Mouse (Mus musculus): ENCODE results near the gene Necab3. TPM values are rescaled to one million over a fixed set of nuclear protein-coding genes. Genes with fewer than 3 reads are reported as not detected.

Necab3 gene
- total RNA-seq, 1 experiment, result 5.8 TPM

DNA sequence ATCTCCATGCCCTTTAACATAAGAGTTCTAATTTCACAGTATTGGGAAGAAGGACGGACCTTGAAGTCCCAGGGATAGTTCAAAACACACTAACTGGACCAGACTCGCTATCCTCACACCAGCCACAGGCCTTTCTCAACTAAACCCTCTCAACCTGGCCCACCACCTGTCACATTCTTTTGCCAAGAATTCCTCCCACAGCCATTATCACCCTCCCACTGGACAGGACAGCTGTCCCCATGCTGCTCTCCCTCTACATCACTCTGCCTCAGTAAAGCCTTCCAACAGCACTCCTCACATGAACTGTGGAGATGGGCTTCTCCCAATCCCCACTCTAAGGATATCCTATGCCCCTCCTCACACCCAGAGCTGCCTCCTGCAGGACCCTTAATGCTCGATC is 6.9 kb upstream of the Necab3 start:
- Histone ChIP-seq H3K4me1 (ENCODE audit: control insufficient read depth in 2 of 2, insufficient read depth in 2 of 2, low read length in 2 of 2, poor library complexity in 1 of 2) (peaks cover 4 to 20% of the 10 kb centered on the region in 2 experiments; a peak in 3 of 4 replicates), H3K36me3 (ENCODE audit: control insufficient read depth, insufficient read depth, low read length, poor library complexity, severe bottlenecking) (peaks cover 15% of the 10 kb centered on the region)

DNA sequence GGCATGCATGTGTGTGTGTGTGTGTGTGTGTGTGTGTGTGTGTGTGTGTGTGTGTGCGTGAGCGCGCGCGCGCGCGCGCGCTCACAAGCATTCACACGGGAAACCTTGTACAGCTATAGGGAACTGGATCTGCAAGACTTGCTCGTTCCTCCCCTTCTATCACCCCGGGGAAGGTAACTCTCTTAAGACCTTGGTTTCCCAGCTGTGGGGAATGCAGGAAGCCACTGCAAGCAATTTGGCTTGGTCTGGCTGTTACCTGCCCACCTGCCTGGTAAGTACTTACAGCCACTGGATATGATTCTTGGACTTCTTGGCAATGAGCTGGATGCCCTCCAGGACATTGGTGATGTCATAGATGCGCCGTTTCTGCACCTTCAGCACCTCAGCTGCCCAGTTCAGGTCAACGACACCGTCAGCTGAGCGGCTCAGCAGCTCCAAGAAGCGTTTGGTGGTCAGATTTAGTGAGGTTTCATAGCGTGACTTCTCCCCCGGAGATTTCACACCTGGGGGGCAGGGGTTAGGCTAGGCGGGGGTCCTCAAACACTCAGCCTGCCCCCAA is 5.0 kb upstream of the Necab3 start:
- in situ Hi-C loops (cut with MboI; ENCODE audit: low sequenced_read_pairs in 2 of 2, unreplicated experiment in 2 of 2), result no loop called here
- no peak for TF ChIP-seq MAFK (IDR thresholded peaks at IDR 0.05; ENCODE audit: insufficient read depth, low read depth, low read length)
- no peak for TF ChIP-seq CHD2 (IDR thresholded peaks at IDR 0.05; ENCODE audit: low read depth, low read length)
- TF ChIP-seq HCFC1 (IDR thresholded peaks at IDR 0.05; ENCODE audit: borderline replicate concordance, insufficient read depth, low read length), result no peak
- DNase-seq (ENCODE audit: low read depth, low spot score), result no peak
- Histone ChIP-seq H3K36me3 (ENCODE audit: control insufficient read depth, insufficient read depth, low read length, poor library complexity, severe bottlenecking) (peaks cover 21% of the 10 kb centered on the region), H3K27ac (ENCODE audit: insufficient read depth, low read depth, low read length, poor library complexity, severe bottlenecking) (no peak overlapping the region), H3K4me1 (ENCODE audit: control insufficient read depth in 2 of 2, insufficient read depth in 2 of 2, low read length in 2 of 2, poor library complexity in 1 of 2) (peaks cover 6 to 19% of the 10 kb centered on the region in 2 experiments; a peak in 3 of 4 replicates), H3K9ac (ENCODE audit: insufficient read depth, low read depth, low read length, poor library complexity, severe bottlenecking) (no peak overlapping the region), H3K4me3 (ENCODE audit: insufficient read depth in 1 of 2, low read depth in 1 of 2, low read length in 2 of 2, poor library complexity in 1 of 2, severe bottlenecking in 1 of 2) (no peak overlapping the region), H3K9me3 (ENCODE audit: control insufficient read depth, insufficient read depth, low read depth, low read length) (no peaks in the 10 kb centered on the region)

More for the DNA sequence above, 6.9 kb upstream of the Necab3 start:
- H3K9me3 ChIP-seq (ENCODE audit: control insufficient read depth, insufficient read depth, low read depth, low read length), result no peaks in the 10 kb centered on the region
- in situ Hi-C loops (cut with MboI; ENCODE audit: low sequenced_read_pairs in 2 of 2, unreplicated experiment in 2 of 2), result no loop called here
- no peak overlapping the region for H3K9ac ChIP-seq (ENCODE audit: insufficient read depth, low read depth, low read length, poor library complexity, severe bottlenecking)
- H3K4me3 ChIP-seq (ENCODE audit: insufficient read depth in 1 of 2, low read depth in 1 of 2, low read length in 2 of 2, poor library complexity in 1 of 2, severe bottlenecking in 1 of 2), result no peak overlapping the region
- TF ChIP-seq CHD2 (IDR thresholded peaks at IDR 0.05; ENCODE audit: low read depth, low read length) (no peak), HCFC1 (IDR thresholded peaks at IDR 0.05; ENCODE audit: borderline replicate concordance, insufficient read depth, low read length) (no peak), ZC3H11A (IDR thresholded peaks at IDR 0.05; ENCODE audit: borderline replicate concordance, low read depth, low read length) (no peak)
- no peak for DNase-seq (ENCODE audit: low read depth, low spot score)
- H3K27ac ChIP-seq (ENCODE audit: insufficient read depth, low read depth, low read length, poor library complexity, severe bottlenecking), result no peak overlapping the region

DNA sequence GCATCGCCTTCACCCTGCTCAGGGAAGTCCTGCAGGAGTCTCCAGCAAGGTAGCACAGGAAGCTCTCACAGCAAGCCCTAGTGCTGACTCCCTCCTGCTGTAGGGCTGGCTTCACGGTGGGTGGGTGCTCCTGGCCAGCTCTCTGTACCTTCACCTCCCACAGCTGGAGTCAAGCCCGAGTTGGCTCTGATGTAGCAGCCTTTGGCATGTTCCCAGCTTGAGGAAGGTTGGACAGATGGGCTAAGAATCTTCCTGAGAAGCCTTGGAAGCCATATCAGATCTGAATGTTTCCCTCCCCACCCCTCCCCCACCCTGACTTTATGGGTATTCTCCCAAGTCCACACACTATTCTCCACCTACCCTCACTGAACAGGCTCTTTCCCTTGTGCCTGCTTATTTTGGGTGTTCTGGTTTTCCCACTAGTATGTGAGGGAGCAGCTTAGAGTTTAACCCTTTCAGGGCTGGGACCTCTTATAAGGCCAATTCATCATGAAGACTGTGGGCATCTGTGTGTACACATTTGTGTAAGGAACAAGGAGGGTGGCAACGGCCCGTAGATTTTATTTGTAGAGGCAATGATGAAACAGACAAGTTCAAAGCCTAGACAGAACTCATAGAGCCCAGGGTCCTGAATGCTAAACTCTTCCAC is 1.4 kb downstream of the Necab3 start:
- Histone ChIP-seq H3K27ac (ENCODE audit: insufficient read depth, low read depth, low read length, poor library complexity, severe bottlenecking) (no peak overlapping the region), H3K4me1 (ENCODE audit: control insufficient read depth in 2 of 2, insufficient read depth in 2 of 2, low read length in 2 of 2, poor library complexity in 1 of 2) (peaks cover 6 to 12% of the 10 kb centered on the region in 2 experiments; a peak in 3 of 4 replicates), H3K9ac (ENCODE audit: insufficient read depth, low read depth, low read length, poor library complexity, severe bottlenecking) (no peak overlapping the region), H3K9me3 (ENCODE audit: control insufficient read depth, insufficient read depth, low read depth, low read length) (no peaks in the 10 kb centered on the region), H3K36me3 (ENCODE audit: control insufficient read depth, insufficient read depth, low read length, poor library complexity, severe bottlenecking) (peaks cover 22% of the 10 kb centered on the region), H3K4me3 (ENCODE audit: insufficient read depth in 1 of 2, low read depth in 1 of 2, low read length in 2 of 2, poor library complexity in 1 of 2, severe bottlenecking in 1 of 2) (0 out of 4 replicates have a peak overlapping the region, but pooled peaks of 1 of the 2 experiments have one; percentile 32)
- in situ Hi-C loops (cut with MboI; ENCODE audit: low sequenced_read_pairs in 2 of 2, unreplicated experiment in 2 of 2), result no loop called here
- TF ChIP-seq ZC3H11A (IDR thresholded peaks at IDR 0.05; ENCODE audit: borderline replicate concordance, low read depth, low read length) (no peak), ZNF384 (IDR thresholded peaks at IDR 0.05; ENCODE audit: low read depth, low read length) (no peak), CHD2 (IDR thresholded peaks at IDR 0.05; ENCODE audit: low read depth, low read length) (no peak), HCFC1 (IDR thresholded peaks at IDR 0.05; ENCODE audit: borderline replicate concordance, insufficient read depth, low read length) (no peak), MAFK (IDR thresholded peaks at IDR 0.05; ENCODE audit: insufficient read depth, low read depth, low read length) (no peak)
- DNase-seq (ENCODE audit: low read depth, low spot score), result no peak

DNA sequence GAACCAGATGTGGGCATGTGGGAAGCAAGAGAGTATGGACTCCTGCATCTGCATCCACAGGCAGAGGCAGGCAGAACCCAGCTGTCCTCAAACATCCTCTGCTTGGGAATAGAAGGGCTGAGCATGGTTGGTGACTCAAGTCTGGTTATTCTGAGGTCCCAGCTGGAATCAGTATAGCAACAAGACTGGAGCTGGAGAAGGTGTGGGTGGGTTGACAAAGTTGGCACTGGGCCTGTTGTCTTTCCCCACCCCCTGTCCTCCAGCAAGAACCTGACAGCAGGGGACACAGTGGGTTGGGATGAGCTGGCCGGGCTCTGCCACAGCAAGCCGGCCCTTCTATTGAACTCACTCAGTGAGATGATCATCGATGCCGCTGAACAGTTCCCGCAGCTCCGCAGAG is 3.5 kb downstream of the Necab3 start:
- H3K36me3 ChIP-seq (ENCODE audit: control insufficient read depth, insufficient read depth, low read length, poor library complexity, severe bottlenecking), result peaks cover 10% of the 10 kb centered on the region; the same call in 1 of the 2 replicates
- in situ Hi-C loops (cut with MboI; ENCODE audit: low sequenced_read_pairs in 2 of 2, unreplicated experiment in 2 of 2), result no loop called here
- no peak overlapping the region for H3K27ac ChIP-seq (ENCODE audit: insufficient read depth, low read depth, low read length, poor library complexity, severe bottlenecking)
- H3K4me1 ChIP-seq (ENCODE audit: control insufficient read depth in 2 of 2, insufficient read depth in 2 of 2, low read length in 2 of 2, poor library complexity in 1 of 2), result peaks cover 6 to 16% of the 10 kb centered on the region in 2 experiments; a peak in 3 of 4 replicates
- no peak for DNase-seq (ENCODE audit: low read depth, low spot score)
- no peak overlapping the region for H3K4me3 ChIP-seq (ENCODE audit: insufficient read depth in 1 of 2, low read depth in 1 of 2, low read length in 2 of 2, poor library complexity in 1 of 2, severe bottlenecking in 1 of 2)
- H3K9me3 ChIP-seq (ENCODE audit: control insufficient read depth, insufficient read depth, low read depth, low read length), result no peaks in the 10 kb centered on the region
- TF ChIP-seq MAFK (IDR thresholded peaks at IDR 0.05; ENCODE audit: insufficient read depth, low read depth, low read length), result no peak
- no peak for TF ChIP-seq HCFC1 (IDR thresholded peaks at IDR 0.05; ENCODE audit: borderline replicate concordance, insufficient read depth, low read length)
- TF ChIP-seq CHD2 (IDR thresholded peaks at IDR 0.05; ENCODE audit: low read depth, low read length), result no peak
- no peak for TF ChIP-seq ZC3H11A (IDR thresholded peaks at IDR 0.05; ENCODE audit: borderline replicate concordance, low read depth, low read length)
- TF ChIP-seq ZNF384 (IDR thresholded peaks at IDR 0.05; ENCODE audit: low read depth, low read length), result no peak
- no peak overlapping the region for H3K9ac ChIP-seq (ENCODE audit: insufficient read depth, low read depth, low read length, poor library complexity, severe bottlenecking)
